Mouse (Mus musculus): ENCODE data around the gene Ptpn5. TPM values are rescaled to one million over a fixed set of nuclear protein-coding genes. Genes with fewer than 3 reads are reported as not detected.
A peak's percentile ranks its signal among the peaks of the same experiment; 100 is the strongest.

The Ptpn5 gene
- total and polyA plus RNA-seq, 2 experiments from 2014 or later = 98.3 to 138 TPM

DNA sequence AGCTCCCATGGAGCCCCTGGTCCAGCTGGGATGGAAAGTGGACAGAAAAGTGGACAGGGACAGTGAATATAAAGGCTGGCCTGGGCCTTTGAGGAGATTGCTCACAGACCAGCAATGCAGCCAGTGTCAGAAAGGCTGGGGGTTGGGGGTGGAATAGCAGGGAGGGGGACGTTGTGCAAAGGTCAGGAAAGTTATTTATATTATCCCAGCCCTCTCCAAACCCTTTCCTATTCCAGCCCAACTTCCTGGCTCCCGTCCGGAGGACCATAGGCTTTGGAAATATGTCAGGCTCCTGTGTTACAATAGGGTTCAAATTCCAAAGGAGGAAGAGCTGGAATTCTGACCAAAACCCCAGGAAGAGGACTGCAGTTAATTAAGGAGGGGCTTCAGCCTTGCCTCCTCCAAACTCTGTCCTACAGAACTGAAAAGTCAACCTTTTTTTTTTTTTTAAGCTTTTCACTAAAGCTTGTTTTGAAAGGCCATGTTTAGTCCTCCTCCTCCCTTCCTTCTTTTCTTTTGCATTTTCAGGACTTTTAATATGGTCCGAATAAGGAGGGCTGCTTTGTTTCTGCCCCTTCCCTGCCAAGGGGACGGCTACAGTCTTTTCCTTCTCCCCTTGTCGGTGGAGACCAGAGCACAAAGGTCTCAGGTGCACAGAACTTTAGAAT, 90.5 kb downstream of the Ptpn5 start:
- Histone ChIP-seq H3K4me1 (ENCODE audit: insufficient read depth, low read length) (no peaks in the 10 kb centered on the region), H3K27me3 (ENCODE audit: insufficient read depth, low read length) (no peaks in the 10 kb centered on the region), H3K27ac (no peak overlapping the region), H3K4me2 (ENCODE audit: low read depth, low read length) (no peak overlapping the region), H3K9me3 (ENCODE audit: low read length) (no peaks in the 10 kb centered on the region), H3K4me3 (ENCODE audit: low read length) (no peak overlapping the region), H3K9ac (replicated peaks; ENCODE audit: low read length) (no peak overlapping the region), H3K36me3 (ENCODE audit: insufficient read depth, low read length) (no peaks in the 10 kb centered on the region)
- no peak for ATAC-seq
- TF ChIP-seq CTCF (IDR thresholded peaks at IDR 0.05; ENCODE audit: low read depth) = no peak
- no peak for DNase-seq (ENCODE audit: low spot score)
- WGBS = 52% methylated on average over 6 of the region's 6 CpGs

GRCm38 (mm10) chr7:47042121-47042520, 91.4 kb downstream of the Ptpn5 start:
- no peak for TF ChIP-seq CTCF (IDR thresholded peaks at IDR 0.05; ENCODE audit: low read depth)
- Histone ChIP-seq H3K9me3 (ENCODE audit: low read length) (no peaks in the 10 kb centered on the region), H3K4me1 (ENCODE audit: insufficient read depth, low read length) (no peaks in the 10 kb centered on the region), H3K4me2 (ENCODE audit: low read depth, low read length) (no peak overlapping the region), H3K9ac (replicated peaks; ENCODE audit: low read length) (no peak overlapping the region), H3K36me3 (ENCODE audit: insufficient read depth, low read length) (no peaks in the 10 kb centered on the region), H3K27me3 (ENCODE audit: insufficient read depth, low read length) (no peaks in the 10 kb centered on the region), H3K27ac (no peak overlapping the region), H3K4me3 (ENCODE audit: low read length) (no peak overlapping the region)
- ATAC-seq = no peak
- no peak for DNase-seq (ENCODE audit: low spot score)
- WGBS = 81% methylated on average over 4 of the region's 4 CpGs

DNA sequence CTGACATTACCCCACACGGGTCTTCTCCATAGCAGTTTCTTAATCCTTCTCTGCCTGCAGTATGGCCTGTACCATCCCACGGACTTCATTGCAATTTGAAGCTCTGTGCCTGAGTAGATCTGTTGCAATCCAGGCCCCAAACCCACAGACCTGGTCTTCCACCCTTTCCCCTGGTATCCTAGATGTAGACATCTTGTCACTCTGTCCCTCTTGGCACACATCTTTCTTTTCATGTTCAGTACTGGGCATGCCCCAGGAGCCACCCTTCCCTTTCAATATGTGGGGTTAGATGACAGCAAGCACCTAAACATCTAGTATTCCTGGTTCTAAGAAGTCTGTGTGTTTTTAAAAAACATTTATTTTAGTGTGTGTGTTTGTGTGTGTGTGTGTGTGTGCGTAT, 91.8 kb downstream of the Ptpn5 start:
- WGBS = 83% methylated on average over 3 of the region's 3 CpGs
- Histone ChIP-seq H3K4me3 (ENCODE audit: low read length) (no peak overlapping the region), H3K36me3 (ENCODE audit: insufficient read depth, low read length) (no peaks in the 10 kb centered on the region), H3K27me3 (ENCODE audit: insufficient read depth, low read length) (no peaks in the 10 kb centered on the region), H3K9me3 (ENCODE audit: low read length) (no peaks in the 10 kb centered on the region), H3K9ac (replicated peaks; ENCODE audit: low read length) (no peak overlapping the region), H3K27ac (no peak overlapping the region), H3K4me2 (ENCODE audit: low read depth, low read length) (no peak overlapping the region), H3K4me1 (ENCODE audit: insufficient read depth, low read length) (no peaks in the 10 kb centered on the region)
- no peak for TF ChIP-seq CTCF (IDR thresholded peaks at IDR 0.05; ENCODE audit: low read depth)
- ATAC-seq (no peak), DNase-seq (ENCODE audit: low spot score) (no peak)

DNA sequence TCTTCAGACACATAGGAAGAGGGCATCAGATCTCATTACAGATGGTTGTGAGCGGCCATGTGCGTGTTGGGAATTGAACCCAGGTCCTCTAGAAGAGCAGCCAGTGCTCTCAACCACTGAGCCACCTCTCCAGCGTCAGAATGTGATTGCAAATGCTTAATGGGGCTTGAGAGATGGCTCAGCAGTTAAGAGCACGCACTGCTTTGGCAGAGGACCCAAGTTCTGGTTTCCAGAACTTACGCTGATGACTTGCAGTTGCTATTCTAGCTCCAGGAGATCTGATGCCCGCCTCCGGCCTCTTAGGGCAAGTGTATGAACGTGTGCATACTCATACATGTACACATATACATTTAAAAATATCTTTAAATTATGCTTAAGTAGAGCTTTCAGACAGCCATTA, 98.1 kb downstream of the Ptpn5 start:
- no peaks in the 10 kb centered on the region for H3K27me3 ChIP-seq (ENCODE audit: insufficient read depth, low read length)
- H3K4me1 ChIP-seq (ENCODE audit: insufficient read depth, low read length) = no peaks in the 10 kb centered on the region
- H3K9me3 ChIP-seq (ENCODE audit: low read length) = no peaks in the 10 kb centered on the region
- WGBS = 74% methylated on average over 8 of the region's 8 CpGs
- no peak for TF ChIP-seq CTCF (IDR thresholded peaks at IDR 0.05; ENCODE audit: low read depth)
- no peaks in the 10 kb centered on the region for H3K36me3 ChIP-seq (ENCODE audit: insufficient read depth, low read length)
- no peak for DNase-seq (ENCODE audit: low spot score)
- no peak overlapping the region for H3K4me2 ChIP-seq (ENCODE audit: low read depth, low read length)
- H3K4me3 ChIP-seq (ENCODE audit: low read length) = no peak overlapping the region
- no peak for ATAC-seq
- H3K27ac ChIP-seq = no peak overlapping the region
- no peak overlapping the region for H3K9ac ChIP-seq (replicated peaks; ENCODE audit: low read length)

- Histone ChIP-seq H3K27ac (no peak overlapping the region), H3K4me3 (ENCODE audit: low read length) (no peak overlapping the region), H3K36me3 (ENCODE audit: insufficient read depth, low read length) (no peaks in the 10 kb centered on the region), H3K27me3 (ENCODE audit: insufficient read depth, low read length) (no peaks in the 10 kb centered on the region), H3K9ac (replicated peaks; ENCODE audit: low read length) (no peak overlapping the region), H3K4me1 (ENCODE audit: insufficient read depth, low read length) (no peaks in the 10 kb centered on the region), H3K4me2 (ENCODE audit: low read depth, low read length) (no peak overlapping the region), H3K9me3 (ENCODE audit: low read length) (no peaks in the 10 kb centered on the region)
- 92% methylated on average over 4 of the region's 4 CpGs for WGBS
- no peak for TF ChIP-seq CTCF (IDR thresholded peaks at IDR 0.05; ENCODE audit: low read depth)
- no peak for ATAC-seq
- DNase-seq (ENCODE audit: low spot score) = no peak
Measured at GRCm38 (mm10) chr7:47034785-47035384, 98.6 kb downstream of the Ptpn5 start.

DNA sequence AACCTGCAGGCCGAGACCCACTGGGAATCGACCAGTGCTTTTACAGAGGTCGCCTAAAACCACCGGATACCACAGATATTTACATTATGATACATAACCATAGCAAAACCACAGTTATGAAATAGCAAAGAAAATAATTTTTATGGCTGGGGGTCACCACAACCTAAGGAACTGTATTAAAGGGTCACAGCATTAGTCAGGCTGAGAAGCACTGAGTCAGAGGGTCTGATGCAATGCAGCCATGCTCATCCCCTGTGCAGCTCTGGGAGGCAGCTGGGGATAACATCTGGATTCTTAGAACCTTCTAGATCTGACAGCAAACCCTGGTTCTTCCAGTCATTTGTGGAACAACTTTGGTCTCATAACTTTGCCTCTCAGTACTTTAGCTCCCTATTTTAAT, 102.1 kb downstream of the Ptpn5 start:
- Histone ChIP-seq H3K4me1 (ENCODE audit: insufficient read depth, low read length) (no peaks in the 10 kb centered on the region), H3K9ac (replicated peaks; ENCODE audit: low read length) (no peak overlapping the region), H3K36me3 (ENCODE audit: insufficient read depth, low read length) (no peaks in the 10 kb centered on the region), H3K27me3 (ENCODE audit: insufficient read depth, low read length) (no peaks in the 10 kb centered on the region), H3K27ac (no peak overlapping the region), H3K9me3 (ENCODE audit: low read length) (no peaks in the 10 kb centered on the region), H3K4me2 (ENCODE audit: low read depth, low read length) (no peak overlapping the region), H3K4me3 (ENCODE audit: low read length) (no peak overlapping the region)
- 75% methylated on average over 4 of the region's 4 CpGs for WGBS
- no peak for TF ChIP-seq CTCF (IDR thresholded peaks at IDR 0.05; ENCODE audit: low read depth)
- no peak for DNase-seq (ENCODE audit: low spot score)
- ATAC-seq = no peak

DNA sequence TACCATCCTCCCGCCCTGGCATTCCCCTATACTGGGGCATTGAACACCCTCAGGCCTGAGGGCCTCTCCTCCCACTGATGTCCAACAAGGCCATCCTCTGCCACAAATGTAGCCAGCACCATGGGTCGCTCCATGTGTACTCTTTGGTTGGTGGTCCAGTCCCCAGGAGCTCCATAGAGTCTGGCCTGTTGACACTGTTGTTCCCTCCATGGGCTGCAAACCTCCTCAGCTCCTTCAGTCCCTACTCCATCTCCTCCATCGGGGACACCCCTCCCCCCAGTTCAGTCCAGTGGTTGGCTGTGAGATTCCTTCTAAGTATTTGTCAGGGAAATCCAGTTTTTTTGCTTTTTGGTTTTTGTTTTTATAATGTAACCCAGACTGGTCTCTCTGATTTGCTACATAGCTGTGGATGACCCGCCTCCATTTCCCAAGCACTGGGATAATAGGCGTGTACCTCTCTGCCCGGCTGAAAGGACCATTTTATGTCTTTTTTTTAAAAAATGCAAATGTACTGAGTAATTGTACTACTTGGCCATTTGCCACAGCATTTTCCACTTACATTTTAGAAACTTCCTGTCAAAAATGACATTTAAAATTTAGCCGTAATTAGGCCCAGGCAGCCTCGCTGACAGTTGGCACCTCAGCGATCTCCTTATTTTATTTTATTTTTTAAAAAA, 102.8 kb downstream of the Ptpn5 start:
- H3K27ac ChIP-seq = no peak overlapping the region
- DNase-seq (ENCODE audit: low spot score) (peak; percentile 6), ATAC-seq (no peak)
- H3K4me3 ChIP-seq (ENCODE audit: low read length) = no peak overlapping the region
- no peaks in the 10 kb centered on the region for H3K27me3 ChIP-seq (ENCODE audit: insufficient read depth, low read length)
- no peaks in the 10 kb centered on the region for H3K36me3 ChIP-seq (ENCODE audit: insufficient read depth, low read length)
- H3K4me2 ChIP-seq (ENCODE audit: low read depth, low read length) = no peak overlapping the region
- H3K9me3 ChIP-seq (ENCODE audit: low read length) = no peaks in the 10 kb centered on the region
- H3K9ac ChIP-seq (replicated peaks; ENCODE audit: low read length) = no peak overlapping the region
- H3K4me1 ChIP-seq (ENCODE audit: insufficient read depth, low read length) = no peaks in the 10 kb centered on the region
- WGBS = 70% methylated on average over 9 of the region's 9 CpGs
- no peak for TF ChIP-seq CTCF (IDR thresholded peaks at IDR 0.05; ENCODE audit: low read depth)

Small RNA genes lying within 50 kb of the gene (microRNA-seq; reads per million reads assigned to microRNA genes)
- gene Mir7056 = 0 to 1.1 reads per million in 2 experiments

Other genes with a start within 250 kb of the Ptpn5 start
- 83.7 and 105 TPM in 2 replicates for gene Tsg101, start 213.7 kb downstream of the Ptpn5 start, total RNA-seq (2014; rRNA removed)
- 272 and 279 TPM in 2 replicates for gene Tsg101, start 213.7 kb downstream of the Ptpn5 start, polyA plus RNA-seq (2015; fragmentation: Nextera tagmentation; extraction: Ambion mirVana)
- gene Uevld, start 175.2 kb downstream of the Ptpn5 start, total RNA-seq (2014; rRNA removed) = 8.4 and 10.1 TPM in 2 replicates
- gene Uevld, start 175.2 kb downstream of the Ptpn5 start, polyA plus RNA-seq (2015; fragmentation: Nextera tagmentation; extraction: Ambion mirVana) = 5.0 and 5.4 TPM in 2 replicates
- not detected in 2 replicates for gene Gm9999, start 150.1 kb downstream of the Ptpn5 start, total RNA-seq (2014; rRNA removed)
- not detected in 2 replicates for gene Gm9999, start 150.1 kb downstream of the Ptpn5 start, polyA plus RNA-seq (2015; fragmentation: Nextera tagmentation; extraction: Ambion mirVana)
- gene Spty2d1, start 125.3 kb downstream of the Ptpn5 start, total RNA-seq (2014; rRNA removed) = 9.1 and 9.7 TPM in 2 replicates
- gene Spty2d1, start 125.3 kb downstream of the Ptpn5 start, polyA plus RNA-seq (2015; fragmentation: Nextera tagmentation; extraction: Ambion mirVana) = 5.1 and 5.8 TPM in 2 replicates
- 11.9 and 17.1 TPM in 2 replicates for gene Tmem86a, start 83.1 kb downstream of the Ptpn5 start, total RNA-seq (2014; rRNA removed)
- 29.5 and 32.3 TPM in 2 replicates for gene Tmem86a, start 83.1 kb downstream of the Ptpn5 start, polyA plus RNA-seq (2015; fragmentation: Nextera tagmentation; extraction: Ambion mirVana)
- not detected in 2 replicates for gene Mrgpra6, start 71.2 kb upstream of the Ptpn5 start, total RNA-seq (2014; rRNA removed)
- not detected in 2 replicates for gene Mrgpra6, start 71.2 kb upstream of the Ptpn5 start, polyA plus RNA-seq (2015; fragmentation: Nextera tagmentation; extraction: Ambion mirVana)
- gene Mrgpra9, start 119.2 kb upstream of the Ptpn5 start, total RNA-seq (2014; rRNA removed) = not detected in 2 replicates
- not detected in 2 replicates for gene Mrgpra9, start 119.2 kb upstream of the Ptpn5 start, polyA plus RNA-seq (2015; fragmentation: Nextera tagmentation; extraction: Ambion mirVana)
- gene Mrgpra1, start 220.6 kb upstream of the Ptpn5 start, total RNA-seq (2014; rRNA removed) = not detected in 2 replicates
- not detected in 2 replicates for gene Mrgpra1, start 220.6 kb upstream of the Ptpn5 start, polyA plus RNA-seq (2015; fragmentation: Nextera tagmentation; extraction: Ambion mirVana)

Data from hindbrain, postnatal 0 days (tissue).